Mouse (Mus musculus) heart, adult 11 months (tissue): ENCODE measurements around the gene Ankib1.
"Not testable (repeated sequence)": the region's sequence is repeated elsewhere in the genome, so short reads cannot be mapped to it uniquely, and the experiment has no call there.

Experiments used
- DNase-seq: peaks from one replicate; pipeline ENCODE4 v3.0.0; 2022

Ankib1 gene

GRCm38 (mm10) chr5:3723415-3723814 is 79.3 kb downstream of the Ankib1 start:
- DNase-seq = no peak

GRCm38 (mm10) chr5:3722873-3723272 is 79.9 kb downstream of the Ankib1 start:
- no peak for DNase-seq

- DNase-seq = peak; percentile 12
These were observed 83.4 kb downstream of the Ankib1 start for GRCm38 (mm10) chr5:3719371-3719770.

- DNase-seq = no peak
These were observed 86.9 kb downstream of the Ankib1 start for GRCm38 (mm10) chr5:3715800-3716199.

- DNase-seq = no peak
These were observed 100.5 kb downstream of the Ankib1 start for GRCm38 (mm10) chr5:3702180-3702579.

GRCm38 (mm10) chr5:3700025-3700424 is 102.7 kb downstream of the Ankib1 start:
- peak; percentile 49 for DNase-seq

GRCm38 (mm10) chr5:3696031-3696430 is 106.7 kb downstream of the Ankib1 start:
- no peak for DNase-seq

GRCm38 (mm10) chr5:3695191-3695590 is 107.5 kb downstream of the Ankib1 start:
- DNase-seq = no peak

GRCm38 (mm10) chr5:3692956-3693355 is 109.8 kb downstream of the Ankib1 start:
- no peak for DNase-seq

- DNase-seq = no peak
These were observed 111.4 kb downstream of the Ankib1 start for GRCm38 (mm10) chr5:3691283-3691682.

GRCm38 (mm10) chr5:3688298-3688697 is 114.4 kb downstream of the Ankib1 start:
- DNase-seq = no peak

- no peak for DNase-seq
These were observed 132.7 kb downstream of the Ankib1 start for GRCm38 (mm10) chr5:3669938-3670554.

GRCm38 (mm10) chr5:3666585-3666984 is 136.1 kb downstream of the Ankib1 start:
- no peak for DNase-seq

GRCm38 (mm10) chr5:3665225-3665624 is 137.5 kb downstream of the Ankib1 start:
- no peak for DNase-seq

GRCm38 (mm10) chr5:3657085-3657484 is 145.6 kb downstream of the Ankib1 start, which contains the start of gene Gatad1:
Gene Gatad1, minus strand, starts transcription at chr5:3657185.
- DNase-seq = no peak

- DNase-seq = no peak
These were observed 148.9 kb downstream of the Ankib1 start for GRCm38 (mm10) chr5:3653801-3654200.

GRCm38 (mm10) chr5:3652903-3653575 is 149.7 kb downstream of the Ankib1 start:
- not testable (repeated sequence) for DNase-seq

GRCm38 (mm10) chr5:3651621-3652020 is 151.1 kb downstream of the Ankib1 start:
- peak; percentile 70 for DNase-seq

GRCm38 (mm10) chr5:3650881-3651280 is 151.8 kb downstream of the Ankib1 start, which contains the start of gene Tmbim7:
Gene Tmbim7, plus strand, starts transcription at chr5:3651181.
- DNase-seq = peak; percentile 77

- DNase-seq = no peak
These were observed 153.9 kb downstream of the Ankib1 start for GRCm38 (mm10) chr5:3648849-3649210.

GRCm38 (mm10) chr5:3648206-3648848 is 154.4 kb downstream of the Ankib1 start:
- peak; percentile 42 for DNase-seq

GRCm38 (mm10) chr5:3647708-3648121 is 155.0 kb downstream of the Ankib1 start:
- DNase-seq = peak; percentile 99

GRCm38 (mm10) chr5:3646991-3647707 is 155.6 kb downstream of the Ankib1 start:
- DNase-seq = peak; percentile 89
